Mouse (Mus musculus) kidney, adult 9 months (tissue): ENCODE results near the gene Zfhx2.
"Not testable (repeated sequence)": the region's sequence is repeated elsewhere in the genome, so short reads cannot be mapped to it uniquely, and the experiment has no call there.

Source experiments
- DNase-seq: peaks from one replicate; pipeline ENCODE4 v3.0.0; 2022

The Zfhx2 gene

GRCm38 (mm10) chr14:55077481-55078365 lies 14.4 kb downstream of the Zfhx2 start:
- no peak for DNase-seq

- DNase-seq, result no peak
Observed at GRCm38 (mm10) chr14:55076956-55077355, 15.2 kb downstream of the Zfhx2 start.

- DNase-seq, result no peak
Observed at GRCm38 (mm10) chr14:55076224-55076623, 15.9 kb downstream of the Zfhx2 start.

GRCm38 (mm10) chr14:55074416-55074815 lies 17.7 kb downstream of the Zfhx2 start:
- no peak for DNase-seq

- DNase-seq, result no peak
Observed at GRCm38 (mm10) chr14:55071756-55072155, 20.4 kb downstream of the Zfhx2 start.

GRCm38 (mm10) chr14:55066042-55066441 lies 26.1 kb downstream of the Zfhx2 start:
- DNase-seq, result no peak

- DNase-seq, result no peak
Observed at GRCm38 (mm10) chr14:55065391-55065790, 26.7 kb downstream of the Zfhx2 start.

GRCm38 (mm10) chr14:55064481-55065370 lies 27.4 kb downstream of the Zfhx2 start:
- DNase-seq, result no peak

GRCm38 (mm10) chr14:55063581-55064381 lies 28.3 kb downstream of the Zfhx2 start:
- no peak for DNase-seq

- DNase-seq, result no peak
Observed at GRCm38 (mm10) chr14:55063117-55063516, 29.0 kb downstream of the Zfhx2 start.

- DNase-seq, result no peak
Observed at GRCm38 (mm10) chr14:55062626-55063025, 29.5 kb downstream of the Zfhx2 start.

- no peak for DNase-seq
Observed at GRCm38 (mm10) chr14:55061845-55062244, 30.3 kb downstream of the Zfhx2 start.

- DNase-seq, result peak; percentile 63
Observed at GRCm38 (mm10) chr14:55059931-55060330, 32.2 kb downstream of the Zfhx2 start.

GRCm38 (mm10) chr14:55059009-55059408 lies 33.1 kb downstream of the Zfhx2 start:
- DNase-seq, result no peak

- DNase-seq, result peak; percentile 33
Observed at GRCm38 (mm10) chr14:55055167-55055834, 36.8 kb downstream of the Zfhx2 start.

GRCm38 (mm10) chr14:55054191-55054749 lies 37.9 kb downstream of the Zfhx2 start:
- DNase-seq, result no peak

GRCm38 (mm10) chr14:55053708-55054190 lies 38.4 kb downstream of the Zfhx2 start:
- DNase-seq, result peak; percentile 52

GRCm38 (mm10) chr14:55053050-55053449 lies 39.1 kb downstream of the Zfhx2 start:
- no peak for DNase-seq

GRCm38 (mm10) chr14:55052496-55052895 lies 39.6 kb downstream of the Zfhx2 start:
- DNase-seq, result no peak

GRCm38 (mm10) chr14:55047971-55048531 lies 44.1 kb downstream of the Zfhx2 start:
- DNase-seq, result no peak

GRCm38 (mm10) chr14:55043694-55044093 lies 48.4 kb downstream of the Zfhx2 start:
- not testable (repeated sequence) for DNase-seq
